Mouse (Mus musculus) 3134 (cell line): Measurements from ENCODE around the gene Fryl.

Source experiments
- DNase-seq: peaks from one replicate; pipeline ENCODE4 v3.0.0-alpha.2; 2011; ENCODE audit warnings: low spot score; ENCODE audit not compliant: insufficient read length; ENCODE audit errors: extremely low read depth

The Fryl gene

DNA sequence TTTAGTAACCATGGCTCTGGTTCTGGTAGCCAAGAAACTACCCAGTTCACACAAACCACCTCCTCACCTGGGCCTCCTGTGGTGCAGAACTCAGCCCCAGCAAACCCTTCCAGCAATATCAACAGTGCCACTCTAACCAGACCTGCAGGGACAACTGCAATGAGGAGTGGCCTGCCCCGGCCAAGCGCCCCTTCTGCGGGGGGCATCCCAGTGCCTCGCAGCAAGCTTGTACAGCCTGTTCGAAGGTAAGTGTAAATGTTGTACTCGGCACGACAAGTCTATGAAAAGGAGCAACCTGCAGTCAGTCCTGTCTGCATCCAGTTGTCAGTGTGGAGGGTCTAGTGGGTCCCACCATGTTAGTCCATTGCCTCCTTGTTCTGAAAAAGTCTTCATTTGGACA lies 281.8 kb downstream of the Fryl start, which contains the start of gene Gm10135:
TSS of gene Gm10135 (minus strand) at position 101 of the 400 bp plus-strand sequence.
- DNase-seq: no peak

DNA sequence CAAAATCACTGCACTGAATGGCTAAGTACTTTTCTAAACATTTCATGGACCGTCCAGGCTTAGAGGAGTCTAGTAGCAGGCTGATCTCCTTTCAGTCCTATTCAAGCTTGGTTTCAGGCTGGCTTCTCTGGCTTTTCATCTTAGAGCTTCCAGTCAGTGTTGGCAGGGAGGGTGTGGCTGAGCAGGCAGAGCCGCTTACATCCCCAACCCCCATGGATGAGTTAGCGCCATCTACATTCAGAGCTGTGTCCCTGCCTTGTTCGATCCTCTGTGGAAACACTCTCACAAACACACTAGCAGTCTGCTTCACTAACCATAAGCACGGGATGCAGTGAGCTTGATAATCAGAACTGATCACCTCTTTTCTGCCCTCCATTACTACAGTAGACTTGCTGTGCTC lies 283.5 kb downstream of the Fryl start:
- DNase-seq: no peak

DNA sequence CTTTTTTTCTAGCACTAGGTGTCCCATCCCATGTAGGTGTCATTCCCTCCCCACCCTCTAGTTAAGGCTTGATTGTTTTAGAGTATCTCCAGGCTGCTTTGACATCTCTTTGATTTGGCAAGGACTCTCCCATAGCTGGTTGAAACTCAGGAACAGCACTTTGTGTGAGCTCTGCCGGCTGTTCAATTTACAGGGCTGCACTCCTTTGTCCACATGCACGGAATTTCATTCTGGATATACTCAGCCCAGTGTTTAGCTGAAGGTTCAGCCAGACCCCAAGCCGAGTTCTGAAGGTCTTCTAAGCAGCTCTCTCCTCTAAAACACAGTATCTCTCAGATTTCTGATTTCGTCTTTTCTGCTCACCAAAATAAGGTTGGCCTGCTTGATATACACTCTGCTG lies 284.0 kb downstream of the Fryl start:
- DNase-seq: no peak
